Mouse (Mus musculus) embryonic facial prominence, embryonic 12.5 days (tissue): ENCODE data around the gene Gm3020. TPM values are rescaled to one million over a fixed set of nuclear protein-coding genes. Genes with fewer than 3 reads are reported as not detected.
"Not testable (repeated sequence)": the region's sequence is repeated elsewhere in the genome, so short reads cannot be mapped to it uniquely, and the experiment has no call there.

ENCODE experiments used
- ATAC-seq: fragments of 200-750 bp; cut with Nextera tagmentation; 2 replicates; pipeline ENCODE4 v1.8.0; 2017; ENCODE audit not compliant: insufficient number of reproducible peaks, insufficient read depth, low FRiP score, low TSS enrichment
- H3K27ac ChIP-seq: fragments of 300-500 bp; sonication (generic); 2 replicates; pipeline ENCODE4 v1.5.1; 2016; ENCODE audit warnings: mild to moderate bottlenecking
- H3K27me3 ChIP-seq: fragments of 300-500 bp; sonication (generic); 2 replicates; pipeline ENCODE4 v1.6.1; 2016; ENCODE audit warnings: mild to moderate bottlenecking, moderate library complexity
- H3K36me3 ChIP-seq: fragments of 300-500 bp; sonication (generic); 2 replicates; pipeline ENCODE4 v1.6.1; 2016; ENCODE audit warnings: mild to moderate bottlenecking
- H3K4me1 ChIP-seq: fragments of 300-500 bp; sonication (generic); 2 replicates; pipeline ENCODE4 v1.6.1; 2016
- H3K4me2 ChIP-seq: fragments of 300-500 bp; sonication (generic); replicated peaks from 2 replicates; pipeline ENCODE4 v1.6.1; 2016; ENCODE audit warnings: mild to moderate bottlenecking, moderate library complexity
- H3K4me3 ChIP-seq: fragments of 300-500 bp; sonication (generic); 2 replicates; pipeline ENCODE4 v1.5.1; 2016; ENCODE audit warnings: mild to moderate bottlenecking
- H3K9ac ChIP-seq: fragments of 300-500 bp; sonication (generic); 2 replicates; pipeline ENCODE4 v1.6.1; 2016; ENCODE audit warnings: mild to moderate bottlenecking, moderate library complexity
- H3K9me3 ChIP-seq: fragments of 300-500 bp; sonication (generic); 2 replicates; pipeline ENCODE4 v1.6.1; 2016; ENCODE audit warnings: mild to moderate bottlenecking, moderate library complexity
- WGBS: fragments of 180-500 bp; shearing (Covaris S2); methylation state at CpG from one replicate; pipeline ENCODE4 v1.1.7; 2016; 5-methylcytosine and 5-hydroxymethylcytosine counted together
- polyA plus RNA-seq: library from polyadenylated mRNA; unstranded; fragments of >200 nt; fragmentation: Nextera tagmentation; extraction: Ambion mirVana; gene quantifications from 2 replicates; pipeline ENCODE4 v1.2.1, GENCODE M21; 2016

Gm3020 gene
- polyA plus RNA-seq = 2.0 and 2.3 TPM in 2 replicates

DNA sequence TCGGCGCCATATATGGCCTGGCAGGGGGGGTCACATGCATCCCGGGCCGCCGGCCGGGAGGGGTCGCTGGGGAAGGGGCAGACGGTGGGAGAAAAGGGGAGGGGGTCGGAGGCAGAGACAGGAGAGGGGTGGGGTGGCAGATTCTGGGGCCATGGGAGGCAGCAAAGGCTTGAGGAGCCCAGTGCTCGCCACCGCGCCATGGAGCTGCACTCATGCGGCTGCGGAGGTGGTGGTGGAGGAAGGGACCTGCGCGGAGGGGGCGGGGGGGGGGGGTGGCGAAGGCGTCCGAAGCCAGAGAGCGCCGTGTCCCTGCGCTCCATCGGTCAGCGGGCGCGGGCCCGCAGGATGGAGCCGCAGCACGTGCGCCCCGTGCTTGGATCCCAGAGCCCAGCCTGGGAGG lies at the start of gene Gm3020:
Gene Gm3020, plus strand, starts transcription at position 301 of the 400 bp plus-strand sequence.
- H3K27ac ChIP-seq, ATAC-seq, H3K9ac ChIP-seq, H3K27me3 ChIP-seq, H3K4me2 ChIP-seq, H3K4me1 ChIP-seq, H3K36me3 ChIP-seq, H3K9me3 ChIP-seq, H3K4me3 ChIP-seq: not testable (repeated sequence)
- WGBS = no CpG with 5 or more reads among the region's 32 CpGs

GRCm38 (mm10) chr14:3634212-3634611 lies 17.6 kb upstream of the Gm3020 start, which contains the start of gene Gm3012:
Gm3012 (plus strand) TSS chr14:3634512.
- H3K9me3 ChIP-seq, H3K27me3 ChIP-seq, H3K9ac ChIP-seq, ATAC-seq, H3K4me2 ChIP-seq, H3K4me1 ChIP-seq, H3K4me3 ChIP-seq, H3K36me3 ChIP-seq, H3K27ac ChIP-seq: not testable (repeated sequence)
- WGBS = no CpG with 5 or more reads among the region's 2 CpGs

- H3K27ac ChIP-seq, H3K4me3 ChIP-seq, H3K36me3 ChIP-seq, H3K4me1 ChIP-seq, H3K4me2 ChIP-seq, ATAC-seq, H3K9ac ChIP-seq, H3K27me3 ChIP-seq, H3K9me3 ChIP-seq: not testable (repeated sequence)
- WGBS = no CpG with 5 or more reads among the region's 3 CpGs
Observed at GRCm38 (mm10) chr14:3688483-3688882, 36.7 kb downstream of the Gm3020 start, which contains the start of gene Gm3043. Gm3043 (plus strand) TSS chr14:3688783.

Other genes starting within 250 kb of the Gm3020 start
- 2.0 and 2.3 TPM in 2 replicates for gene Gm10409, start 239.4 kb upstream of the Gm3020 start, polyA plus RNA-seq
- gene Gm3005, start 223.9 kb upstream of the Gm3020 start, polyA plus RNA-seq = 2.8 TPM in 2 replicates
- gene Gm10408, start 202.7 kb upstream of the Gm3020 start, polyA plus RNA-seq = not detected in 2 replicates
- gene Gm3012, start 17.5 kb upstream of the Gm3020 start, polyA plus RNA-seq = not detected in 2 replicates
- not detected in 2 replicates for gene Gm3043, start 36.8 kb downstream of the Gm3020 start, polyA plus RNA-seq
- 0.28 and 0.52 TPM in 2 replicates for gene Gm3002, start 158.0 kb downstream of the Gm3020 start, polyA plus RNA-seq
- not detected in 2 replicates for gene Gm3033, start 194.2 kb downstream of the Gm3020 start, polyA plus RNA-seq
- gene Gm2916, start 232.1 kb downstream of the Gm3020 start, polyA plus RNA-seq = 0.13 and 0.15 TPM in 2 replicates